Mouse (Mus musculus) liver, embryonic 14.5 days (tissue): ENCODE measurements around the gene Bnc1.

Source experiments
- CTCF ChIP-seq: IDR thresholded peaks from 2 replicates; pipeline ENCODE4 v1.5.1; 2016; ENCODE audit warnings: antibody characterized with exemption, low read depth, control low read depth
- EP300 ChIP-seq: IDR thresholded peaks from 2 replicates; pipeline ENCODE4 v1.6.1; 2016; ENCODE audit warnings: antibody characterized with exemption, low read depth

- TF ChIP-seq CTCF = no peak
- no peak for TF ChIP-seq EP300
These were observed 12.1 kb upstream of the Bnc1 start for GRCm38 (mm10) chr7:82004228-82004627.
